ENCODE assay signal across 8 mouse cellular contexts in genomic region chr4:134922925-134923244, GRCm38 (mm10). TPM values are rescaled to one million over a fixed set of nuclear protein-coding genes. Genes with fewer than 3 reads are reported as not detected.
DNase-seq lines count a peak whose midpoint lies in the region; ATAC-seq and TF ChIP-seq lines count a peak whose summit lies in the region.

No protein-coding gene starts in this region.

- H3K4me1 ChIP-seq in bone marrow, adult 2 months (ENCODE audit: control insufficient read depth, insufficient read depth, low read length), result peaks cover 5% of the 10 kb centered on the region
- peaks cover 26% of the 10 kb centered on the region for H3K4me1 ChIP-seq in forebrain, embryonic 16.5 days (replicated peaks; ENCODE audit: control insufficient read depth, insufficient read depth, low read length)
- H3K4me1 ChIP-seq in hindbrain, embryonic 13.5 days (replicated peaks), result peaks cover 31% of the 10 kb centered on the region

- peak overlapping the region; percentile 84 for H3K27ac ChIP-seq in bone marrow, adult 2 months (ENCODE audit: control insufficient read depth, insufficient read depth, low read depth, low read length, poor library complexity)
- peak overlapping the region; percentile 94 for H3K27ac ChIP-seq in forebrain, embryonic 16.5 days (ENCODE audit: low read length)
- peak overlapping the region; percentile 94 for H3K27ac ChIP-seq in hindbrain, embryonic 13.5 days

- DNase-seq in ES-CJ7 (ENCODE audit: low read depth, low spot score), result peak; percentile 72
- peak; percentile 51 to 53 for DNase-seq in left cerebral cortex, postnatal 25 days (ENCODE audit: low spot score in 2 of 2)
- peak; percentile 63 for DNase-seq in mesoderm, embryonic 11.5 days (ENCODE audit: low read depth, low spot score)
- peak; percentile 49 for DNase-seq in spleen, adult 12 weeks (ENCODE audit: low spot score)

- H3K9me3 ChIP-seq in forebrain, embryonic 16.5 days (ENCODE audit: control insufficient read depth, low read length), result no peaks in the 10 kb centered on the region
- no peaks in the 10 kb centered on the region for H3K9me3 ChIP-seq in hindbrain, embryonic 13.5 days

- peak; percentile 55; the same call in 1 of the 2 replicates for ATAC-seq in forebrain, embryonic 16.5 days
- peak; percentile 67 for ATAC-seq in hindbrain, embryonic 13.5 days (ENCODE audit: low FRiP score)
- ATAC-seq in megakaryocyte progenitor cell, adult 5-6 weeks (replicated peaks; ENCODE audit: poor library complexity), result no peak

- H3K36me3 ChIP-seq in forebrain, embryonic 16.5 days (ENCODE audit: control insufficient read depth, insufficient read depth), result peaks cover 19% of the 10 kb centered on the region
- H3K36me3 ChIP-seq in hindbrain, embryonic 13.5 days, result peaks cover 26% of the 10 kb centered on the region

- intact Hi-C loops in left cerebral cortex, postnatal 25 days (cut with DNase I), result no loop called here

- peak overlapping the region; percentile 83 for H3K4me2 ChIP-seq in forebrain, embryonic 16.5 days (ENCODE audit: low read length)
- H3K4me2 ChIP-seq in hindbrain, embryonic 13.5 days, result peak overlapping the region; percentile 96

- peak overlapping the region; percentile 69 for H3K9ac ChIP-seq in forebrain, embryonic 16.5 days (replicated peaks; ENCODE audit: low read depth, low read length)
- H3K9ac ChIP-seq in hindbrain, embryonic 13.5 days, result peak overlapping the region; percentile 77

- no peaks in the 10 kb centered on the region for H3K27me3 ChIP-seq in forebrain, embryonic 16.5 days (replicated peaks; ENCODE audit: control insufficient read depth, insufficient read depth, low read length)
- H3K27me3 ChIP-seq in hindbrain, embryonic 13.5 days, result no peaks in the 10 kb centered on the region

- peak; percentile 69 for TF ChIP-seq POLR2A in bone marrow, adult 2 months (IDR thresholded peaks at IDR 0.05; ENCODE audit: borderline replicate concordance, control insufficient read depth, low read depth, low read length)

- under 1% methylated on average over 13 of the region's 13 CpGs for WGBS in bone marrow, adult 2 months
- under 1% methylated on average over 13 of the region's 13 CpGs for WGBS in forebrain, embryonic 16.5 days
- under 1% methylated on average over 13 of the region's 13 CpGs for WGBS in hindbrain, embryonic 13.5 days

- peak overlapping the region; percentile 81 for H3K4me3 ChIP-seq in bone marrow, adult 2 months (replicated peaks; ENCODE audit: control insufficient read depth, low read depth, low read length)
- H3K4me3 ChIP-seq in forebrain, embryonic 16.5 days (replicated peaks; ENCODE audit: low read length), result peak overlapping the region; percentile 94
- H3K4me3 ChIP-seq in hindbrain, embryonic 13.5 days, result peak overlapping the region; percentile 100

- no peak for TF ChIP-seq CTCF in bone marrow, adult 2 months (IDR thresholded peaks at IDR 0.05; ENCODE audit: control insufficient read depth, insufficient read depth, low read length)

RNA-seq across cellular contexts. Expression of gene Rsrp1, which starts 0.5 kb away (rescaled TPM):
- 590 and 975 TPM in 2 replicates for polyA plus RNA-seq in bone marrow, adult 2 months (2011; ENCODE audit: insufficient read depth, insufficient read length, low replicate concordance, missing spikeins)
- 644 and 645 TPM in 2 replicates for polyA plus RNA-seq in forebrain, embryonic 16.5 days (2015; fragmentation: Nextera tagmentation; extraction: Ambion mirVana)
- 538 and 556 TPM in 2 replicates for polyA plus RNA-seq in hindbrain, embryonic 13.5 days (2015; fragmentation: Nextera tagmentation; extraction: Ambion mirVana)
- 100 to 1,000 TPM; 230 to 267 TPM for total RNA-seq in left cerebral cortex, postnatal 25 days (2021)
- total RNA-seq in megakaryocyte progenitor cell, adult 5-6 weeks (2015), result 413 and 462 TPM in 2 replicates
- total RNA-seq in megakaryocyte progenitor cell, adult 5-6 weeks (2017), result 119 and 154 TPM in 2 replicates

RNA-seq across cellular contexts. Expression of gene Syf2, which starts 7.8 kb away (rescaled TPM):
- 113 and 165 TPM in 2 replicates for polyA plus RNA-seq in bone marrow, adult 2 months (2011; ENCODE audit: insufficient read depth, insufficient read length, low replicate concordance, missing spikeins)
- 73.2 and 78.4 TPM in 2 replicates for polyA plus RNA-seq in forebrain, embryonic 16.5 days (2015; fragmentation: Nextera tagmentation; extraction: Ambion mirVana)
- polyA plus RNA-seq in hindbrain, embryonic 13.5 days (2015; fragmentation: Nextera tagmentation; extraction: Ambion mirVana), result 65.5 and 70.4 TPM in 2 replicates
- 10 to 100 TPM; 51.0 to 52.7 TPM for total RNA-seq in left cerebral cortex, postnatal 25 days (2021)
- 50.4 and 58.9 TPM in 2 replicates for total RNA-seq in megakaryocyte progenitor cell, adult 5-6 weeks (2015)
- 173 and 193 TPM in 2 replicates for total RNA-seq in megakaryocyte progenitor cell, adult 5-6 weeks (2017)

RNA-seq across cellular contexts. Expression of gene Tmem50a, which starts 8.1 kb away (rescaled TPM):
- 103 and 127 TPM in 2 replicates for polyA plus RNA-seq in bone marrow, adult 2 months (2011; ENCODE audit: insufficient read depth, insufficient read length, low replicate concordance, missing spikeins)
- polyA plus RNA-seq in forebrain, embryonic 16.5 days (2015; fragmentation: Nextera tagmentation; extraction: Ambion mirVana), result 201 and 205 TPM in 2 replicates
- polyA plus RNA-seq in hindbrain, embryonic 13.5 days (2015; fragmentation: Nextera tagmentation; extraction: Ambion mirVana), result 211 and 212 TPM in 2 replicates
- 100 to 1,000 TPM; 115 to 119 TPM for total RNA-seq in left cerebral cortex, postnatal 25 days (2021)
- total RNA-seq in megakaryocyte progenitor cell, adult 5-6 weeks (2015), result 216 and 219 TPM in 2 replicates
- 248 and 276 TPM in 2 replicates for total RNA-seq in megakaryocyte progenitor cell, adult 5-6 weeks (2017)

RNA-seq across cellular contexts. Expression of gene Rhd, which starts 58.5 kb away (rescaled TPM):
- 147 and 211 TPM in 2 replicates for polyA plus RNA-seq in bone marrow, adult 2 months (2011; ENCODE audit: insufficient read depth, insufficient read length, low replicate concordance, missing spikeins)
- 0.47 and 1.0 TPM in 2 replicates for polyA plus RNA-seq in forebrain, embryonic 16.5 days (2015; fragmentation: Nextera tagmentation; extraction: Ambion mirVana)
- polyA plus RNA-seq in hindbrain, embryonic 13.5 days (2015; fragmentation: Nextera tagmentation; extraction: Ambion mirVana), result 1.3 and 2.3 TPM in 2 replicates
- not detected for total RNA-seq in left cerebral cortex, postnatal 25 days (2021)
- total RNA-seq in megakaryocyte progenitor cell, adult 5-6 weeks (2015), result 8.0 and 15.9 TPM in 2 replicates
- total RNA-seq in megakaryocyte progenitor cell, adult 5-6 weeks (2017), result 15.3 and 29.2 TPM in 2 replicates
